Mouse (Mus musculus): ENCODE results near the gene Gm44511.
"Not testable (repeated sequence)": the region's sequence is repeated elsewhere in the genome, so short reads cannot be mapped to it uniquely, and the experiment has no call there.

Gene Gm44511

DNA sequence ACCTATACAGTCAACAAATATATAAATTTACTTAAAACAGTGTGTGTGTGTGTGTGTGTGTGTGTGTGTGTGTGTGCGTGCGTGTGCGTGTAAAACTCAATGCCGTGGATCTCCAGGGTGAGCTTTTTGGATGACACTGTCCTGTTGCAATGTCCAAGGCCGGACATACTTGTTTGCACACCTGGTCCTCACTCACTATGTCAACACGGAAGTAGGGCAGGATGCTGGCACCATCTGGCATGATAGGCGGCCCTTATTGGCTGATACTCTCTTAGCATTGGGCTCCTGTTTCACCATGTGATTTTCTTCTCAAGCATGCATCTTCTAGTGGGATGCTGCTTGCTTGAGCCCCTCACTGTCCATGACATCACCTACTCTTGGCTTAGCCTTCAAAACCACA is 13.8 kb upstream of the Gm44511 start:
- no peak for DNase-seq

- peak; percentile 86 for DNase-seq
These were observed 13.2 kb upstream of the Gm44511 start for GRCm38 (mm10) chr6:128839266-128839771.

DNA sequence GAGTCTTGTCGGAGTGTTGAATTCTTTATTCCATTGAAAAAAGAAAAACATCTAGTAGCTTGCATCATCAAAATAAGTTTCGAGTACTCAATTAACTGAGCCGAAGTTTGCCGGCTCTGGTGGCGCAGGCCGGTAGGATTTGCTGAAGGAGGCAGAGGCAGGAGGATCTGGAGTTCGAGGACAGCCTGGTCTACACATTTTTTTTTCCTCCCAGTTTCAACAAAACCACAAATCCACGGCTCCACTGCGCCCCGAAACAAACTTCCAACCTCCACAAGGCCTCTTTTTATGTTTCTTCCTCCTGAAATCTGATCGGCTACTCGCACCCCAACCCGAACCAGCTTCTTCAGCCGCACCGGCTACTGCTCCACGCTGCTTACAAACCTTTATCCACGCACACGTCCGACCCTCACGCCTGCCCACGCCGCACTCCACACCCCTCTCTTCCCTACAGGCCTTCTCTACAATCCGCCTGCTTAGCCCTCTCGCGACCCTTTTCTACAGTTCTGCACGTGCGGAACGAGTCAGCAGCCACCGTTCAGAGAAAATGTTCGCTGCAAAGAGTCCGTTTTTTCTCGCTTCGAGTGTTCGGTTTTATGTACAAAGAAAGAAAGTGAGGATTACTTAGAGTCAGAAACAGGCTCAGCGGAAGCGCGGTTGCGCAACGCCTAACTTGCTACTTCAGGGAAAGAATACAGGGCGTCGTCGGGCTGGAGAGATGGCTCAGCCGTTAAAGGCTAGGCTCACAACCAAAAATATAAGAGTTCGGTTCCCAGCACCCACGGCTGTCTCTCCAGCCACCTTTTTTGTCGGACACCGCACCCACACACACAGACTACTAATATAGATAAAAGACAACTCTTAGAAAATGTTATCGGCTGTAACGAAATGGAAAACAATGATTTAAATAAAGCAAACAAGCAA is 12.5 kb upstream of the Gm44511 start:
- peak; percentile 82 for DNase-seq

DNA sequence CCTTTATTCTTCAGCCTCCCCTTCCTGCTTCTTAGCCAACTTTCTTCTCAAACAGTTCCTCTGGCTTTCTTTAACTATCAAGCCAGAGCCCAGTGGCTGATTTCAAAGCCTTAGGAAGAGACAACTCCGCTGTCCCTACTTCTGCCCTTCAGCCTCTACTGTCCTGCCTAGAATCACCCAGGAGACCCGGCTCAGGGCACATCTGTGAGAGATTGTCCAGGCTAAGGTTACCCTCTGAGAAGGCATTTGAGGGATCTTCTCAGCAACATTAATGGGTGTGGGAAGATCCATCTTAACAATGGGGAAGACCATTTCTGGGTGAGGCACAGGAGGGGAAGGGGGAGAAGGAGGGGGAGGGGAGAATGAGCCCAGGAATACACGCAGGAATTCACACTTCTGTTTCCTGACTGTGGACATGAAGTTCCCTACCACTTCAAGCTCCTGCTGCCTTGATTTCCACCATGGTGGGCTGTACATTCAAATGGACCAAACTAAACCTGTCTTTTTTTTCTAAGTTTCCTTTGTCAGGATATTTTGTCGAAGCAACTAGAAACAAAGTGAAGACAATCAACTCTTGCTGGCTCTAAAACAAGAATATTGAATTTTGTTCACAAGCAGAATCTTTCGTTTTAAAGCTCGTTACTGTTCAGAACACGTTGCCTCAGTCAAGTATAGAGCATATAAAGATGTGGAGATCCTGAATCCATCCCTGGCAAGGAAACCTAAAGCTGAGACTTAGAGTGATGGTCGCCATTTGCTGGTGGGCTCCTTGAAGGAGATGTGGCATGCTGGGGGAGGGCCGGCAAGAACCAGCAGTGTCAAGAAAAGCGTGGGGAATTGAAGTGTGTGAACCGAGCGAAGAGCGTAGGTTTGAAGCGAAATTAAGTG is 11.6 kb upstream of the Gm44511 start:
- no peak for DNase-seq

- DNase-seq: no peak
These were observed 10.8 kb upstream of the Gm44511 start for GRCm38 (mm10) chr6:128836955-128837334.

DNA sequence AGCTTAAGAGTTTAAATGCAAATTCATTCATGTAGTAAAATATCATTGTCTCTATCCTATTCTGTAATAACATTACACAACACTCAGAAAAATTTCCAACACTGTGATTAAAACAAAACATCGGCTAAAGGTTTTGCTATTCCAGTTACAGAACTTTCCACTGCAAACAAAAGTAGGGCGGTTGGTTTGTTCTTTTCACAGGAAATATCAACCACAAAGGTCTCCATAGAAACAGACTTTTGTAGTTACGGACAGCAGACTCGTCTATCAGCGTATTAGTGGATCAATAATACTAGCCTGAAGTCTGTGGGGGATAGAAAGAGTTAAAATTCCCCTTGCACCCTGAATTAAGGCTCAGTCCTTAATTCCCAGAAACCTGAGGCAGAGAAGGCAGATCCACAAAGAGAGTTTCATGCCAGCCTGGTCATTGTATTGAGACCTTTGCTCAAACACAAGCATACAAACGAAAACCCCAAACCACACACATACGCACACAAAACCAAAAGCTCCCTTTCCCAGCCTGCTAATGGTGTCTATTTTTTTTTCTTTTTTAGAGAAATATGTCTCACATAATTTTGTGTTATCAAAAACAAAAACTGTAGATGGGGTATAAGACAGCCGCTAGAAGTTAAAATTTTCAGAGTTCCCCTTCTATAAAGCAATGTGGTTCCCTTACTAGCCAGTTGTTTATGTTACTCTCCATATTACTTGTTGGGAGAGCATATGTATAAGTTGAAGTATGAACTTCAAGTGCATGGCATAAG is 10.3 kb upstream of the Gm44511 start:
- no peak for DNase-seq

GRCm38 (mm10) chr6:128835571-128835970 is 9.5 kb upstream of the Gm44511 start:
- no peak for DNase-seq

DNA sequence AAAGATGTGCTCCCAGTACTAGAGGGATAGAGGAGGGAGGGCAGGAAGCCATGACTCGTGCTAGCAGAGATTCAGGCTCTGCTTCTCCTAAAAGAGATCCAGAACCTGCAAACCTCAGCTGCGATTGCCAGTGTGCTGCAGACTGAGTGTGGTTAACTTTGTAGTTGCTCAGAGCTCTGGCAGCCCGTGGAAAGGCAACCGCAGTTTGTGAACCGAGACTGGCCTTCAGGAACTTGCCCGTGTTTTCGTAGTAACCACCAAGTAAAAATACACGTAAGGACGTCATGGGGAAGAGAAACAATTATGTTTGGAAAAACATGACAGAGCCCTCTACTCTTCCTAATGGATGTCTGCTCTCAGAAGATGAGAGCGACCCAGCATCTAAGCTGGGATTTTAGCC is 6.9 kb upstream of the Gm44511 start:
- no peak for DNase-seq

GRCm38 (mm10) chr6:128829837-128830236 is 3.7 kb upstream of the Gm44511 start:
- no peak for DNase-seq

- no peak for DNase-seq
These were observed 666 bp upstream of the Gm44511 start for GRCm38 (mm10) chr6:128826781-128827180.

- no peak for DNase-seq
These were observed 7.9 kb downstream of the Gm44511 start for GRCm38 (mm10) chr6:128818083-128818802.

GRCm38 (mm10) chr6:128808532-128808931 is 17.6 kb downstream of the Gm44511 start:
- DNase-seq: no peak

- no peak for DNase-seq
These were observed 19.1 kb downstream of the Gm44511 start for GRCm38 (mm10) chr6:128807021-128807420.

DNA sequence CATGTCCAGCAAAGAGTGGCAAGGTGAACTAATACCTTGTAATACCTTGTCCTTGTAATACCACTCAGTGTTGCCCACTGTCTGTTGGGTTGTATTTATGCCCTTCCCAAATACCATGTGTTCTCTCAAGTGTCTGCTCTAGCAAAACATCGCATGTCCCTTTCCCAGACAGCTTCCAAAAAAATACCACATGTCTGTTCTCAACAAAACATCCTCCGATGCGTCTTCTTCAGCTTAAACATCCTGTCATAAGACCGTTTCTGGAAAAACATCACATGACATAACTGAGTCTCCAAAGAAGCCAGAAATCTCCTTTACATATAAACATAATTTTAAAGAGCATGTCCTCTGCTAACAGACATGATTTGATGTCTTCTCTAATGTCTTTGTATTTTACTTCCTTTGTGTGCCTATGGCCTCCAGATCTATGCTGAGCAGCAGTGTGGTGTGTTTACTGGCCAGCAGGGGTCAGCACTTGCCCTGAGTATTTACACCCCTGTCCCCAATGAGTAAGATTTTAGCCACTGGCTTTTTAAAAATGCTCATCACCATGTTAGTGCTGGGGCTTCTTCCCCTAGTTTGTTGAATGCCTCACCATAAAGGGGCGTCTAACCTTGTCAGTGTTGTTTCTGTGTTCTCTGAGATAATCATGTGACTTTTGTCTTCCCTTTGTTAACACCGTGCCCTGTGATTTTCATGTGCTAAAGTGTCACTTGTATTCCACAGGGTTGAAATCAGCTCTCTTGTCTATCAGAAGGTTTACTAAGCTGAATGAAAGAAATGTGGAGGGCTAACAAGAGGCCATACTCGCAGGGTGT is 21.1 kb downstream of the Gm44511 start:
- peak; percentile 56 for DNase-seq

DNA sequence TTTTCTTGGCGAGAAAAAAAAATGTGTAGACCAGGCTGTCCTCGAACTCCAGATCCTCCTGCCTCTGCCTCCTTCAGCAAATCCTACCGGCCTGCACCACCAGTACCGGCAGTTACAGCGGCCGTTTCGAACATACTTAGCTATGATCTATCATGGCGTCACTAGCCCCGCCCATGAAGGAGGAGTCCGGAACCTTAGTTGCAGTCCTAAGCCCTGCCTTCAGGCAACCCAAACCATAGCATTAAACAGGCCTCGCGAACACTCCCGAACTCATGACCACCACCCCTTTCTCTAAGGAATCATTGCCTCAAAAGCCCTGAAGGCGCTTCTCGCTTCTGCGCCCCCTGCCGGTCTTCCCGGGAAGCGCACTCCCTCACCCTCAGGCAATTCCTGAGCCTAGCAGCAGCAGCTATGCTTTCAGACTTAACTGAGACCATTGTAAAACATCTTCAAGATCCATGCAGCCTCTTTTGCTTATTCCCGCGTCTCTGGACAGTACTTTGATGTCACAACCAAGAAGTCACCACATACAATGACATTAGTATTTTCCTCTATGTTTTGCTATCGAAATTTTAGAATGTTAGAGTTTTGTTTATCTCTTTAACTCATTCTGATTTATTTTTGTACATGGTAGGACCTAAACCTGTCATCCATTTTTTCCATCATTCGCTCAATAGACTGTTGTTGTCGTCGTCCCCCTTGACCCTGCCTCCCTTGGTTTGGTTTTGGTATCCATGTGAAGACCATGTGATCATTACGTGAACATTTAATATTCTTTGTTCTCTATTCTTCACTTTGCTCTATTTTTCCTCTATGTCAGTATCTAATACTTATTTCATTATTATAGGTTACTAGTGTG is 22.9 kb downstream of the Gm44511 start:
- peak; percentile 93 for DNase-seq

GRCm38 (mm10) chr6:128802557-128802956 is 23.6 kb downstream of the Gm44511 start:
- DNase-seq: no peak

DNA sequence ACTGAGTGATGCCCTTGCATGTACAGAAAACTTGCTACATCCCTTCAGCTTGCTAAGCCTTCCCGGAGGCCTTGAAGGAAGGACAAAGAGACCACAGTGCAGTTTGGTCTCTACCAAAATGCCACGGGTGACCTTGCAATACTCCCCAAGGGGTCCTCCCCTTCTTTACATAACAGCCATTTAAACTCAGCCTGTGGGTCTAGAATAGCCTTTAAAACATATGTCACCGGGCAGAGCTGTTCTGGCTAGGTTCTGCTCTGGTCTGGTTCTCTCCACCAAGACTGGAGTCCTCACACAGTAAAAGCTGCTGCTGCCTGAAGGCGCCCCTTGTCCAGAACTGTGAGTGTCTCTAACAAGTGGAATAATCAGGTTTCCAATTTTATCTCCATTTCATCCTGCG is 25.4 kb downstream of the Gm44511 start:
- not testable (repeated sequence) for DNase-seq

GRCm38 (mm10) chr6:128799896-128800270 is 26.2 kb downstream of the Gm44511 start:
- no peak for DNase-seq

DNA sequence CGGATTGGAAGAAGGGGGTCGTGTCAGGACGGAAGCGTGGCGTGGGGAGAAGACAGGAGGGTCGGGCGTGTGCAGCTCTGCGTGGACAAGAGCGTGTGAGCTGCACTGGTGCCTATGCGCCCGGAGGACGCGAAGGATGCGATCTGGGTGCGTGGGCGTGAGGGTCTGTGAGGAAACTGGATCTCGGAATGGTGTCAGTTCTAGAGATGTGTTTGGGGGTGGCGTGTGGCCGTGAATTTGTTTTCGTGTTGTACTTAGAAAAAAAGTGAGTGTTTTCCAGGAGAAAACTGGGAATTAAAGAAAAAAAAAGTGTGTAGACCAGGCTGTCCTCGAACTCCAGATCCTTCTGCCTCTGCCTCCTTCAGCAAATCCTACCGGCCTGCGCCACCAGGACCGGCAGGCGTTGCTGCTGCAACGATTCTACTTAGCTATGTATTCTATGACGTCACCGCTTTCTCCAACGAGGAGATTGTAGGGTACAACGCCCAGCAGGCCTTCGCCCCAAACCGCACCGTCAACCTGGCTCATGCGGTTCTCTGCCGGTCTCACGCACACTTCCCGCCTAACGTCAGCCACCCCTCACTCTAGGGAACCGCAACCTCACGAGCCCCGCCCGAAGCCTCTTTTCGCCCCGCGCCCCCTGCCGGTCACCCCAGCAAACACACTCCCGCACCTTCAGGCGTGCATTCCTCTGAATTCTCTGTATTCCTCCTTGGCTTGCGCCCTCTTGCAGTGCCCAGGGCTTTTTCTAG is 26.8 kb downstream of the Gm44511 start:
- peak; percentile 87 for DNase-seq
